Mouse (Mus musculus) embryonic fibroblast, embryonic 13.5 days (primary cell): ENCODE data around the gene Ubxn10.

ENCODE experiments used
- CTCF ChIP-seq: IDR thresholded peaks from 2 replicates; pipeline ENCODE4 v1.5.1; 2011; ENCODE audit warnings: mild to moderate bottlenecking, control low read depth, low read length, moderate library complexity, borderline replicate concordance; ENCODE audit not compliant: insufficient read depth
- POLR2A ChIP-seq: IDR thresholded peaks from 2 replicates; pipeline ENCODE4 v1.6.1; 2011; ENCODE audit warnings: low read depth, mild to moderate bottlenecking, control low read depth, low read length, moderate library complexity

- TF ChIP-seq CTCF (no peak), POLR2A (no peak)
These were observed 47.9 kb downstream of the Ubxn10 start for GRCm38 (mm10) chr4:138689094-138689512.
